Mouse (Mus musculus) cerebral cortex, adult 2 months (tissue): ENCODE measurements around the gene Tmcc3.

Experiments used
- WGBS: fragments of 180-500 bp; shearing (Covaris S2); methylation state at CpG from one replicate; pipeline ENCODE4 v1.1.7; 2018; 5-methylcytosine and 5-hydroxymethylcytosine counted together

Gene Tmcc3

GRCm38 (mm10) chr10:94575958-94576357, 264.2 kb downstream of the Tmcc3 start:
- 59% methylated on average over 8 of the region's 8 CpGs for WGBS

DNA sequence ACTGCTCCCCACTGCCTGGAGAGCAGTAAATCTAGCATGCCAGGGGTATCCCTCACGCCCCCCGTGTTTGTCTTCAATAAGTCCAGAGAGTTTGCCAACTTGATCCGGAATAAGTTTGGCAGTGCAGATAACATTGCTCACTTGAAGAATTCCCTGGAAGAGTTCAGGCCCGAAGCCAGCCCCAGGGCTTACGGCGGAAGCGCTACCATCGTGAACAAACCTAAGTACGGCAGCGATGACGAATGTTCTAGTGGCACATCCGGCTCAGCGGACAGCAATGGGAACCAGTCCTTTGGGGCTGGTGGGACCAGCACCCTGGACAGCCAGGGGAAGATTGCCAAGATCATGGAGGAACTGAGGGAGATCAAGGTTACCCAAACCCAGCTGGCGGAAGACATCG, 267.1 kb downstream of the Tmcc3 start:
- 83% methylated on average over 15 of the region's 15 CpGs for whole genome bisulfite sequencing

GRCm38 (mm10) chr10:94581384-94581783, 269.6 kb downstream of the Tmcc3 start:
- 93% methylated on average over 3 of the region's 3 CpGs for WGBS

GRCm38 (mm10) chr10:94583714-94584113, 272.0 kb downstream of the Tmcc3 start:
- WGBS = 79% methylated on average over 4 of the region's 4 CpGs

DNA sequence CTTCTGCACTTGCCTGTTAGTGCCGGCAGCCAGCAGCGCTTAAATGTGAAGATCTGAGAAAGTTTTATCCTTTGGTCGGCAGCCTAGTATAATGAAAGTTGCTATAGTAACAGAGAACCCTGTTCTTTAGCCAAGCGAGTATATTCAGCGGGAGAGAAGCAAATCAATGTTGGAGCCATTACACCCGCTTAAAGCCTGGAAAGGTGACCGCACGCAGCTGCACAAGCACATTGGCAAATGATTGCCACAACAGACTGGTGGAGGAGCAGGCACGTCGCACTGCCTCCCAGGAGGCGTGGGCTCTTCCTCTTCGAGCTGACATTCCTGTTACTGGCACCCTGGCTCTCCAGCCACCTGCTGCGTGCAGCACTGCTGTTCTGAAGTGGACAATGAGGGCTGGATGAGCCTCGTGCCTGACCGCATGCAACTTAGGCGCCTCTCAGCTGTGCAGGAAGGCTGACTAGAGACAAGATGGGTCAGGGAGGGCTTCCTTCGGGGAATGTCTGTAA, 273.2 kb downstream of the Tmcc3 start:
- 33% methylated on average over 17 of the region's 17 CpGs for WGBS

- 90% methylated on average over 8 of the region's 8 CpGs for WGBS
Measured at GRCm38 (mm10) chr10:94585819-94586218, 274.1 kb downstream of the Tmcc3 start.

- WGBS = 88% methylated on average over 5 of the region's 5 CpGs
Measured at GRCm38 (mm10) chr10:94588976-94589375, 277.2 kb downstream of the Tmcc3 start.

DNA sequence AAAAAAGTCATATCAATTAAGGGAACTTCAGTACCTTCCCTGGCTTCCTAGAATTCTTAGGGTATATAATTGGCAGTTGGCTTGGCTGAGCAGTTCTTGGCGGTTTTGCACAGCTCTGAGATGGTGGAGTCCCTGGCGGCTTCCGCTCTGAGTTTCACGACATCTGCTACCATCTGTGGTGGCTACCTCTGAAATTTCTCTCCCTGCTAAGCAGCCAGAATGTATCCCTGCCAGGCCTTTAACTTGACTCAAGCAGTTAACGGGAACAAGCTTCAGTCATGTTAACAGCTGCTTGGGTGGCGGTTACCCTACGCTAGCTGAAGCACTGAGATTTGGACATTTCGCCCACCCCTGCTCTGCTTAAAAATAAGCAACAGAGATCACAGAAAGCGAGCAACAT, 284.0 kb downstream of the Tmcc3 start:
- 54% methylated on average over 9 of the region's 9 CpGs for WGBS

- 68% methylated on average over 2 of the region's 2 CpGs for WGBS
Measured at GRCm38 (mm10) chr10:94599846-94600245, 288.1 kb downstream of the Tmcc3 start.

DNA sequence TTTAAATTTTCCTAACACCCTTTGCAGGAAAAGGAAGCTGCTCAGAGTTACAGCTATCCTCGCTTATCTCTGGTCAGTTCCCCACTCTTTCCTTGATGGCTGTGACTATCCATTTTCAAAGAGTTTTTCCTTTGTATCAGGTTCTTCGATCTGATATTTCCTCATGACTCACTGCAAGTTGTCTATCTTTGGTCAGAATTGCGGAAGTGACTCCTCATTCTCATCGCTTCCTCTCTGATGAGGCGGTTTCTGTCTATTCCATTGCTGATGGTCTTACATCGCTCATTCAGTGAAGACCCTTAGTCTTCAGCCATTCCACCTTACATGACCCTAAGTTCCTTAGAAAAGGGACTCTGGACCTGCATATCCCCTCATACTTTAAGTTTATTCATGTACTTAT, 289.3 kb downstream of the Tmcc3 start:
- WGBS = 83% methylated on average over 6 of the region's 6 CpGs

GRCm38 (mm10) chr10:94605491-94605890, 293.7 kb downstream of the Tmcc3 start:
- 87% methylated on average over 4 of the region's 4 CpGs for WGBS

GRCm38 (mm10) chr10:94609309-94609777, 297.6 kb downstream of the Tmcc3 start:
- 49% methylated on average over 5 of the region's 5 CpGs for WGBS

DNA sequence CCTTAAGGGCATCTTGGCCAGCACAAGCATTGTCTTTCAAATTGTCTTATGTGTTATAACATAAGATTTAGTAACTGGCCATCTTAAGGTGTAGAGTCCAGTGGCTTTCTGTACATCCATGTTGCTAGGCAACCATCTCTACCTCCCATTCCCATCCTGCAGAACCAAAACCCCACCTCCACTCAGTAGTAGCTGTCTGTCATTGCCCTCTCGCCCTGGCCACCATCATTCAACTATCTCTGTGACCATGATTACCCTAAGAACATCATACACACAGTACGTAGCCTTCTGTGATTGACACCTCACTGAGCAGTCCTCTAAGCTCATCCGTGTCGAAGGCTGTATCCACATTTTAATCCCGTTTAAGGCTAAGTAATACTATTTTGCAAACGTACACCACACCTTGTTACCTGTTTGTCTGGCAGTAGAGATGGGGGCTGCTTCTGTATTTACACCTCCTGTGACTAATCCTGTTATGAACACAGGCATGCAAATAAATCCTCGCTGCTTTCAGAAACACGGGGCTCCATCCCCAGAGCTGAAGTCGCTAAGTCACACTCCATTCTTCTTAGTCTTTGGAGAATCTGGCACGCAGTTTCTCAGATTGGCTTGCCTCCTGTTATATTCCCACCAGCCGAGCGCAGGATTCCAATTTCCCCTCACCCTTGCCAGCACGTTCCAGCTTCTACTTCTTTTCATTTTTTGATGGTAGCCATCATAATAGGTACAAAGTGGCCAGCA, 299.6 kb downstream of the Tmcc3 start:
- WGBS = 51% methylated on average over 13 of the region's 13 CpGs

DNA sequence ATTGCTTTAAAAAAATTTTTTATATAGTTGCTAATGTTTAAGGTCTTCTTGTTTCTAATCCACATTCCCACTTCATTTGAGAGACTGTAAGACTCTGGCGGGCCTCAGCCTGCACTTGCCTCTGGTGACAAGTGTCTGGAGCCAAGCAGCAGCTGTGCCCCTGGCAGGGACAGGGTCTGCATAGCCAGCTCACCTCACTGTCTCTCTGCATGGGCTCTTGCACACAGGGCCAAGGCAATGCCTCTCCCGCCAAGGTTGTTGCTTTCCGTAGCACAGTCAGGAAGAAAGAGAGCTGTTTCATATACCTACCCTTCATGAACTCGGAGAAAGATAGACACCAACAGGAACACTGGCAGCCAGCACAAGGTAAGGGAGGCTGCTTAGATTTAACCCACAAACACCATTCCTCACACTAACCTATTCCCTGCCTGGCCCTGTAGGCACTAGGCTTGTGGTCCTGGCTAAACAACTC, 300.3 kb downstream of the Tmcc3 start:
- WGBS = 79% methylated on average over 4 of the region's 4 CpGs

GRCm38 (mm10) chr10:94619586-94619985, 307.8 kb downstream of the Tmcc3 start:
- 96% methylated on average over 5 of the region's 5 CpGs for WGBS

- WGBS = 73% methylated on average over 6 of the region's 6 CpGs
Measured at GRCm38 (mm10) chr10:94620561-94620960, 308.8 kb downstream of the Tmcc3 start.

- WGBS = 35% methylated on average over 13 of the region's 13 CpGs
Measured at GRCm38 (mm10) chr10:94621420-94622225, 309.9 kb downstream of the Tmcc3 start.

DNA sequence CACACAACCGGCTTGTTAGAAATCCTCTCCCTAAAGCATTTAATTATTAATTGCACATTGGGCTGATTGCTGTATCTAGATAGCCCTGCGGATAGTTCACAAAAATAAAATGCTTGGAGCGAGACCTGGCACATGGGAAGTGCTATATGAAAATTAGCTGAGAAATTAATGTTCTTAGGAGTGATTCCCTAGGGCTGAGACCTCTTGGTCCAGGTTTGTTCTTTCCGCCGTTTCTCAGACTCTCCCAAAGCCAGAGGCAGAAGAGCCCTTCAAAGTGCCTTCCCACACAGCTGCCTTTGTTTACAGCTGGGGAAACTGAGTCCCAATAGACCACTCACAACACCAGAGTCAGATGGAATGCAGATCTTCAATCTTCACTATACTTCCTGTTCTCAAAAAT, 310.5 kb downstream of the Tmcc3 start:
- WGBS = 70% methylated on average over 5 of the region's 5 CpGs

DNA sequence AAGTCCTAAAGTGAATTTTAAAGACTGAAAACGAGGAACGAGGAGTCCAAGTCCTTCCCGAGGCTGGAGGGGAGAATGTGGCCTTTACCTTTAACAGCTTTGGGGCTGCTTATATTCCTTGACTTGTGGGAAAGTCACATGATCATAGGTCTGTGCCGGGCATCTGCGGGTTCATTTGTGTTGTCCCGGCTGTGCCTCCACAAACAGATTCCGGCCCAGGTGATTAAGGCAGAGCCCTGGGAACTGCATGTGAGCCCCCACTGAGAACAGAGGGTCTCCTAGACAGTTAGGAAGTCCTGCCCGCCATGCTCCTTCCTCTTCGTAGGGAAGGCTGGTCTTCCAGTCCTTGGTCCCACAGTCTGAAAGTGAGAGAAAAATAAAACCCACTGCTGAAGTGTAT, 311.1 kb downstream of the Tmcc3 start:
- 62% methylated on average over 9 of the region's 9 CpGs for WGBS

DNA sequence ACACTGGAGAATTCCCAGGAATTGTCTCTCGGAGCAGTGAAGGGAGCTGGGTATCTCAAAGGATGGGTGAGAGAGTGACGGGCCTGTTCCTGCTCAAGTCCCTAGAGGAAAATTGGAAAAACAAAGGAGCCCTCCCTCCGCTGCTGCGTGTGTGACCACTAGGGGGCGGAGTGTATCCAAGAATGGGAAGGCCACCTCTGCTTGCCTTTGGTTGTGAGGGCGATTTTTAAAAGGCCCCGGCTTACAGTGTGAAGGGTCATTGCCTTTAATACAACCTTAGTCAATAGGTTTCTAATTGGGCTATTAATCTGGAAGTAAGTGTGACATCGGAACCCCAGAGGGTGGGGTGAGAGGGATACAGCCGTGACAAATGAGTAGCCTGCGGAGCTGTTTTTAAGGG, 311.9 kb downstream of the Tmcc3 start:
- WGBS = 17% methylated on average over 10 of the region's 10 CpGs

- WGBS = 92% methylated on average over 9 of the region's 9 CpGs
Measured at GRCm38 (mm10) chr10:94625036-94625435, 313.3 kb downstream of the Tmcc3 start.

DNA sequence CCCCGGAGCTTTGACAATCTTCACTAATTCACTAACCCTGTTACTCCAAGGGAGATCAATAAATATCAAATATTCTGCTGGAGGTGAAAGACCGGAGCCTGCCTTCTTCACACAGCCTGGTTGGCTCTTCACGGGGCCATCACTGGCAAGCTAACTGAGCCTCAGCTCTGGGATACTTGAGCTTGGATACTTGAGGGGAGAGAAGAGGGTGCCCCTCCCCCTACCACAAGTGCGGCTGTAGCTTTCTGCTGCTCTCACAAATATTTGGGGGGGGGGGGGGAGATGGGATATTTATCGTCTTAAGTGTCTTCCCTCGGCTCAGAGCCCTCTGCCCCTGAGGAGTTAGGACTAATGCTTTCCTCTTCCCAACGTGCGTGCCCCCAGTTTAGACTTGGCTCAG, 313.9 kb downstream of the Tmcc3 start:
- 83% methylated on average over 8 of the region's 8 CpGs for WGBS
